In the genomic region with DNA sequence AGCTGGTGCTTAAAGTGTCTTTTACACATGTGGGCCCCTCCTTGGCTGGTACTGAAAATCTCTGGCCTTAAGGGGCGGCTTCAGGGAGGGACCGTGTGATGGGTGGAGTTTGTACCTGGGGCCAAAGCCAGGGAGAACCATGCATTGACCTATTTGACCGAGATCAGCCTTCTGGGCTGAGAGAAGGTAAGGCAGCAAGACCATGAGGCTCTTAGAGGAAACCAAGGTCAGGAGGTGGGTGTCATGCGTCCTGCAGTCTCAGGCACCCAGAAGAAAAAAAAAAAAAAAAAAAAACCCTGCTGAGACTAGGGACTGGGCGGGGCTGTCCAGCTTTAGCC, we compare ENCODE assay signal across 13 mouse cellular contexts. TPM values are rescaled to one million over a fixed set of nuclear protein-coding genes. Genes with fewer than 3 reads are reported as not detected.
DNase-seq lines count a peak whose midpoint lies in the region; ATAC-seq and TF ChIP-seq lines count a peak whose summit lies in the region.
"Had no signal": no experiment of that assay in that cellular context is flagged by ENCODE, and none has a peak within 500 bp of the region (broad histone marks: within the 10 kb centered on the region; RNA-seq: fewer than 3 reads in every experiment).

No protein-coding gene starts in this region.

- H3K27me3 ChIP-seq in stomach, embryonic 14.5 days (ENCODE audit: control insufficient read depth, insufficient read depth, low read length) = peaks cover 16% of the 10 kb centered on the region
- peaks cover 5% of the 10 kb centered on the region; the same call in 1 of the 2 replicates for H3K27me3 ChIP-seq in stomach, postnatal 0 days (ENCODE audit: control insufficient read depth, insufficient read depth, low read length)
- peaks cover 49% of the 10 kb centered on the region for H3K27me3 ChIP-seq in forebrain, embryonic 12.5 days
- no peaks in the 10 kb centered on the region; the same call in 1 of the 2 replicates for H3K27me3 ChIP-seq in midbrain, embryonic 11.5 days (ENCODE audit: control insufficient read depth, insufficient read depth, low read length)

- no peaks in the 10 kb centered on the region for H3K4me1 ChIP-seq in stomach, embryonic 14.5 days (ENCODE audit: control insufficient read depth, insufficient read depth, low read length)
- H3K4me1 ChIP-seq in stomach, postnatal 0 days (replicated peaks; ENCODE audit: control insufficient read depth, insufficient read depth) = no peaks in the 10 kb centered on the region
- peaks cover 23% of the 10 kb centered on the region for H3K4me1 ChIP-seq in forebrain, embryonic 12.5 days
- H3K4me1 ChIP-seq in midbrain, embryonic 11.5 days (ENCODE audit: control insufficient read depth, insufficient read depth, low read length) = peaks cover 9% of the 10 kb centered on the region

- H3K9me3 ChIP-seq in stomach, embryonic 14.5 days (ENCODE audit: control insufficient read depth, low read depth, low read length) = no peaks in the 10 kb centered on the region
- no peaks in the 10 kb centered on the region for H3K9me3 ChIP-seq in stomach, postnatal 0 days (ENCODE audit: control insufficient read depth, low read length)
- no peaks in the 10 kb centered on the region for H3K9me3 ChIP-seq in forebrain, embryonic 12.5 days
- no peaks in the 10 kb centered on the region for H3K9me3 ChIP-seq in midbrain, embryonic 11.5 days (ENCODE audit: control insufficient read depth, low read length)
- H3K9me3 ChIP-seq: G1E; limb, embryonic 10.5 days had no signal

- ATAC-seq in stomach, embryonic 14.5 days (ENCODE audit: insufficient number of reproducible peaks, insufficient read depth, low FRiP score, low read depth) = no peak
- ATAC-seq in stomach, postnatal 0 days (ENCODE audit: low FRiP score, low TSS enrichment) = no peak
- ATAC-seq in forebrain, embryonic 12.5 days (ENCODE audit: low FRiP score) = no peak
- ATAC-seq in midbrain, embryonic 11.5 days (ENCODE audit: low FRiP score) = no peak
- no peak for ATAC-seq in monocyte, adult 5-6 weeks (replicated peaks; ENCODE audit: insufficient number of reproducible peaks, low FRiP score, low TSS enrichment, poor library complexity, severe bottlenecking)

- no peak for DNase-seq in stomach, postnatal 0 days (ENCODE audit: low spot score)
- DNase-seq in midbrain, embryonic 11.5 days (ENCODE audit: low spot score, missing footprints) = no peak
- no peak for DNase-seq in retina, postnatal 1 day
- DNase-seq in layer of hippocampus, adult 9-11 months = no peak
- DNase-seq: adrenal gland, adult 2 months; lung, embryonic 14.5 days; thymus, adult 18-20 months had no signal

- no peak for TF ChIP-seq EP300 in stomach, postnatal 0 days (optimal IDR thresholded peaks at IDR 0.05)

- no peaks in the 10 kb centered on the region for H3K36me3 ChIP-seq in stomach, embryonic 14.5 days (ENCODE audit: control insufficient read depth, insufficient read depth, low read length)
- no peaks in the 10 kb centered on the region for H3K36me3 ChIP-seq in stomach, postnatal 0 days (ENCODE audit: control insufficient read depth, insufficient read depth, low read length)
- peaks cover 13% of the 10 kb centered on the region for H3K36me3 ChIP-seq in forebrain, embryonic 12.5 days (replicated peaks)
- no peaks in the 10 kb centered on the region for H3K36me3 ChIP-seq in midbrain, embryonic 11.5 days (ENCODE audit: control insufficient read depth, insufficient read depth, low read length)
- H3K36me3 ChIP-seq: G1E; limb, embryonic 10.5 days had no signal

- no peak overlapping the region for H3K27ac ChIP-seq in stomach, embryonic 14.5 days (ENCODE audit: low read length)
- H3K27ac ChIP-seq in stomach, postnatal 0 days (replicated peaks) = no peak overlapping the region
- H3K27ac ChIP-seq in forebrain, embryonic 12.5 days = peak overlapping the region; percentile 91; the same call in 1 of the 2 replicates
- peak overlapping the region; percentile 81; the same call in 1 of the 2 replicates for H3K27ac ChIP-seq in midbrain, embryonic 11.5 days (ENCODE audit: low read depth, low read length)
- H3K27ac ChIP-seq: kidney, postnatal 0 days; limb, embryonic 10.5 days had no signal

- H3K4me2 ChIP-seq in stomach, embryonic 14.5 days (replicated peaks; ENCODE audit: low read depth, low read length) = no peak overlapping the region
- no peak overlapping the region for H3K4me2 ChIP-seq in stomach, postnatal 0 days (replicated peaks; ENCODE audit: low read depth)
- peak overlapping the region; percentile 77 for H3K4me2 ChIP-seq in forebrain, embryonic 12.5 days
- peak overlapping the region; percentile 88 for H3K4me2 ChIP-seq in midbrain, embryonic 11.5 days

- WGBS in stomach, embryonic 14.5 days = 17% methylated on average over 5 of the region's 5 CpGs
- 15% methylated on average over 5 of the region's 5 CpGs for WGBS in stomach, postnatal 0 days
- 11% methylated on average over 5 of the region's 5 CpGs for WGBS in forebrain, embryonic 12.5 days
- WGBS in midbrain, embryonic 11.5 days = 12% methylated on average over 5 of the region's 5 CpGs

- no peak for TF ChIP-seq CTCF in stomach, postnatal 0 days (IDR thresholded peaks at IDR 0.05; ENCODE audit: low read depth)

- H3K9ac ChIP-seq in stomach, embryonic 14.5 days (replicated peaks; ENCODE audit: low read depth, low read length) = no peak overlapping the region
- H3K9ac ChIP-seq in stomach, postnatal 0 days (ENCODE audit: low read length) = no peak overlapping the region
- peak overlapping the region; percentile 87 for H3K9ac ChIP-seq in forebrain, embryonic 12.5 days
- peak overlapping the region; percentile 91 for H3K9ac ChIP-seq in midbrain, embryonic 11.5 days (ENCODE audit: low read length)
- H3K9ac ChIP-seq: lung, embryonic 14.5 days had no signal

- H3K4me3 ChIP-seq in stomach, embryonic 14.5 days (ENCODE audit: low read depth, low read length) = peak overlapping the region; percentile 6; the same call in 1 of the 2 replicates
- H3K4me3 ChIP-seq in stomach, postnatal 0 days (ENCODE audit: low read depth, low read length) = no peak overlapping the region
- H3K4me3 ChIP-seq in forebrain, embryonic 12.5 days (replicated peaks) = peak overlapping the region; percentile 70
- H3K4me3 ChIP-seq in midbrain, embryonic 11.5 days (ENCODE audit: low read depth, low read length) = peak overlapping the region; percentile 65

RNA-seq across cellular contexts. Expression of a gene that starts 1.3 kb away (rescaled TPM):
- polyA plus RNA-seq in stomach, embryonic 14.5 days (2014; fragmentation: Nextera tagmentation; extraction: Ambion mirVana) = 51.9 and 54.8 TPM in 2 replicates
- 26.3 and 28.9 TPM in 2 replicates for polyA plus RNA-seq in stomach, postnatal 0 days (2015; fragmentation: Nextera tagmentation; extraction: Ambion mirVana)
- 360 and 385 TPM in 2 replicates for polyA plus RNA-seq in forebrain, embryonic 12.5 days (2016; fragmentation: Nextera tagmentation; extraction: Ambion mirVana)
- 357 and 359 TPM in 2 replicates for polyA plus RNA-seq in midbrain, embryonic 11.5 days (2014; fragmentation: Nextera tagmentation; extraction: Ambion mirVana)
- not detected in 3 replicates for total RNA-seq in monocyte, adult 5-6 weeks (2017)
- total RNA-seq: G1E had no signal
- polyA plus RNA-seq: G1E had no signal

RNA-seq across cellular contexts. Expression of a gene that starts 6.6 kb away (rescaled TPM):
- polyA plus RNA-seq in stomach, embryonic 14.5 days (2014; fragmentation: Nextera tagmentation; extraction: Ambion mirVana) = 48.3 and 57.3 TPM in 2 replicates
- 9.0 and 9.3 TPM in 2 replicates for polyA plus RNA-seq in stomach, postnatal 0 days (2015; fragmentation: Nextera tagmentation; extraction: Ambion mirVana)
- polyA plus RNA-seq in forebrain, embryonic 12.5 days (2016; fragmentation: Nextera tagmentation; extraction: Ambion mirVana) = 59.1 and 67.3 TPM in 2 replicates
- polyA plus RNA-seq in midbrain, embryonic 11.5 days (2014; fragmentation: Nextera tagmentation; extraction: Ambion mirVana) = 50.8 and 57.8 TPM in 2 replicates
- 34.6 to 46.3 TPM (median 37.2 TPM) in 3 replicates for total RNA-seq in monocyte, adult 5-6 weeks (2017)

RNA-seq across cellular contexts. Expression of a gene that starts 25.1 kb away (rescaled TPM):
- 14.6 and 15.4 TPM in 2 replicates for polyA plus RNA-seq in stomach, embryonic 14.5 days (2014; fragmentation: Nextera tagmentation; extraction: Ambion mirVana)
- 4.9 and 5.5 TPM in 2 replicates for polyA plus RNA-seq in stomach, postnatal 0 days (2015; fragmentation: Nextera tagmentation; extraction: Ambion mirVana)
- polyA plus RNA-seq in forebrain, embryonic 12.5 days (2016; fragmentation: Nextera tagmentation; extraction: Ambion mirVana) = 22.3 and 24.2 TPM in 2 replicates
- 18.9 and 19.7 TPM in 2 replicates for polyA plus RNA-seq in midbrain, embryonic 11.5 days (2014; fragmentation: Nextera tagmentation; extraction: Ambion mirVana)
- 25.1 to 36.4 TPM (median 35.7 TPM) in 3 replicates for total RNA-seq in monocyte, adult 5-6 weeks (2017)

RNA-seq across cellular contexts. Expression of a gene that starts 51.8 kb away (rescaled TPM):
- polyA plus RNA-seq in stomach, embryonic 14.5 days (2014; fragmentation: Nextera tagmentation; extraction: Ambion mirVana) = 32.1 and 37.3 TPM in 2 replicates
- 15.5 and 18.2 TPM in 2 replicates for polyA plus RNA-seq in stomach, postnatal 0 days (2015; fragmentation: Nextera tagmentation; extraction: Ambion mirVana)
- 62.4 and 69.5 TPM in 2 replicates for polyA plus RNA-seq in forebrain, embryonic 12.5 days (2016; fragmentation: Nextera tagmentation; extraction: Ambion mirVana)
- polyA plus RNA-seq in midbrain, embryonic 11.5 days (2014; fragmentation: Nextera tagmentation; extraction: Ambion mirVana) = 34.5 and 36.8 TPM in 2 replicates
- 65.6 to 98.9 TPM (median 66.9 TPM) in 3 replicates for total RNA-seq in monocyte, adult 5-6 weeks (2017)

RNA-seq across cellular contexts. Expression of a gene that starts 52.2 kb away (rescaled TPM):
- polyA plus RNA-seq in stomach, embryonic 14.5 days (2014; fragmentation: Nextera tagmentation; extraction: Ambion mirVana) = 44.2 and 51.4 TPM in 2 replicates
- polyA plus RNA-seq in stomach, postnatal 0 days (2015; fragmentation: Nextera tagmentation; extraction: Ambion mirVana) = 30.1 and 33.7 TPM in 2 replicates
- 83.6 and 86.4 TPM in 2 replicates for polyA plus RNA-seq in forebrain, embryonic 12.5 days (2016; fragmentation: Nextera tagmentation; extraction: Ambion mirVana)
- polyA plus RNA-seq in midbrain, embryonic 11.5 days (2014; fragmentation: Nextera tagmentation; extraction: Ambion mirVana) = 54.2 and 60.9 TPM in 2 replicates
- 51.2 to 71.0 TPM (median 67.9 TPM) in 3 replicates for total RNA-seq in monocyte, adult 5-6 weeks (2017)

Comparison
In these comparisons a context has a peak if more than half of its experiments do, and no peak if none do; other contexts are left out.
1. H3K27ac ChIP-seq: peak in forebrain, embryonic 12.5 days (single experiment) and midbrain, embryonic 11.5 days (single experiment); none in stomach, embryonic 14.5 days (single experiment) and stomach, postnatal 0 days (single experiment).
2. H3K4me2 ChIP-seq: peak in forebrain, embryonic 12.5 days (single experiment) and midbrain, embryonic 11.5 days (single experiment); none in stomach, embryonic 14.5 days (single experiment) and stomach, postnatal 0 days (single experiment).
3. H3K9ac ChIP-seq: peak in forebrain, embryonic 12.5 days (single experiment) and midbrain, embryonic 11.5 days (single experiment); none in stomach, embryonic 14.5 days (single experiment) and stomach, postnatal 0 days (single experiment).